Mouse (Mus musculus) stomach, postnatal 0 days (tissue): ENCODE measurements at regions not wholly inside any gene's neighbourhood (a gene's known extent, or its start where the extent isn't known, plus 50 kb on each side); places are given as distances from the start of the nearest gene placed in this dataset.

Experiments
- CTCF ChIP-seq: IDR thresholded peaks from 2 replicates; pipeline ENCODE4 v1.5.1; 2016; ENCODE audit warnings: antibody characterized with exemption, low read depth, mild to moderate bottlenecking, moderate library complexity
- EP300 ChIP-seq: optimal IDR thresholded peaks from 2 replicates; pipeline ENCODE3; 2016; ENCODE audit warnings: antibody characterized with exemption

- TF ChIP-seq CTCF (no peak), EP300 (no peak)
Measured at GRCm38 (mm10) chr14:79872430-79872829, 101.3 kb upstream of the Pcdh8 start.
